Mouse (Mus musculus) spleen, adult 2 months (tissue): ENCODE results near the gene Sft2d1. TPM values are rescaled to one million over a fixed set of nuclear protein-coding genes. Genes with fewer than 3 reads are reported as not detected.

Experiments used
- DNase-seq, 2 experiments: peaks; one replicate each; pipeline versions ENCODE4 v3.0.0 to v3.0.0-alpha.2; 2012 to 2021; ENCODE audit warnings: low spot score in 2 of 2, low read depth in 1 of 2
- H3K27ac ChIP-seq: fragments of 200-500 bp; 2 replicates; pipeline ENCODE4 v1.5.1; 2012; ENCODE audit warnings: low read length, inconsistent platforms; ENCODE audit not compliant: insufficient read depth
- H3K27me3 ChIP-seq: fragments of 200-500 bp; 2 replicates; pipeline ENCODE4 v1.6.1; 2012; ENCODE audit warnings: mild to moderate bottlenecking, moderate library complexity, low read length, inconsistent platforms; ENCODE audit not compliant: control insufficient read depth, insufficient read depth
- H3K36me3 ChIP-seq: fragments of 200-500 bp; 2 replicates; pipeline ENCODE4 v1.6.1; 2012; ENCODE audit warnings: mild to moderate bottlenecking, low read length, inconsistent platforms; ENCODE audit not compliant: control insufficient read depth, insufficient read depth
- H3K4me1 ChIP-seq: fragments of 200-500 bp; 2 replicates; pipeline ENCODE4 v1.6.1; 2011; ENCODE audit warnings: inconsistent platforms; ENCODE audit not compliant: control insufficient read depth, insufficient read depth, insufficient read length
- H3K4me3 ChIP-seq: fragments of 200-500 bp; 2 replicates; pipeline ENCODE4 v1.5.1; 2011; ENCODE audit warnings: mild to moderate bottlenecking, inconsistent platforms; ENCODE audit not compliant: insufficient read depth, insufficient read length; ENCODE audit errors: extremely low read depth
- CTCF ChIP-seq: fragments of 200-500 bp; IDR thresholded peaks from 2 replicates; pipeline ENCODE4 v1.5.1; 2011; ENCODE audit warnings: mild to moderate bottlenecking, inconsistent platforms; ENCODE audit not compliant: insufficient read depth, insufficient read length, insufficient replicate concordance; ENCODE audit errors: extremely low read depth
- POLR2A ChIP-seq: fragments of 200-500 bp; IDR thresholded peaks from 2 replicates; pipeline ENCODE4 v1.6.1; 2011; ENCODE audit warnings: low read depth, low read length, inconsistent platforms
- WGBS: fragments of 180-500 bp; shearing (Covaris S2); methylation state at CpG from one replicate; pipeline ENCODE4 v1.1.7; 2018; 5-methylcytosine and 5-hydroxymethylcytosine counted together
- polyA plus RNA-seq: library from polyadenylated mRNA; depleted of rRNA; stranded (reverse); fragments of >200 nt; gene quantifications from 2 replicates; pipeline ENCODE4 v1.2.3, GENCODE M21; 2012

Sft2d1 gene
- polyA plus RNA-seq, 1 experiment: 61.4 TPM

- TF ChIP-seq CTCF (no peak), POLR2A (no peak)
- WGBS: 90% methylated on average over 3 of the region's 3 CpGs
- Histone ChIP-seq H3K36me3 (no peaks in the 10 kb centered on the region), H3K27ac (no peak overlapping the region), H3K4me3 (no peak overlapping the region), H3K27me3 (no peaks in the 10 kb centered on the region), H3K4me1 (peaks cover 2% of the 10 kb centered on the region; the same call in 1 of the 2 replicates)
- DNase-seq: no peak
These were observed 32.5 kb upstream of the Sft2d1 start for GRCm38 (mm10) chr17:8278356-8278755.

GRCm38 (mm10) chr17:8282821-8283525, 27.9 kb upstream of the Sft2d1 start, which contains the start of gene Mpc1:
Gene Mpc1, plus strand, starts transcription at chr17:8282904.
- no peaks in the 10 kb centered on the region for H3K27me3 ChIP-seq
- TF ChIP-seq POLR2A (peak; percentile 3; the same call in 1 of the 2 replicates), CTCF (no peak)
- DNase-seq: peak; percentile 38 to 40
- H3K4me1 ChIP-seq: peaks cover 5% of the 10 kb centered on the region
- peak within 1 kb of the TSS; percentile 88 for H3K27ac ChIP-seq
- peak within 1 kb of the TSS; percentile 91 for H3K4me3 ChIP-seq
- no peaks in the 10 kb centered on the region for H3K36me3 ChIP-seq
- under 1% methylated on average over 34 of the region's 35 CpGs for WGBS

DNA sequence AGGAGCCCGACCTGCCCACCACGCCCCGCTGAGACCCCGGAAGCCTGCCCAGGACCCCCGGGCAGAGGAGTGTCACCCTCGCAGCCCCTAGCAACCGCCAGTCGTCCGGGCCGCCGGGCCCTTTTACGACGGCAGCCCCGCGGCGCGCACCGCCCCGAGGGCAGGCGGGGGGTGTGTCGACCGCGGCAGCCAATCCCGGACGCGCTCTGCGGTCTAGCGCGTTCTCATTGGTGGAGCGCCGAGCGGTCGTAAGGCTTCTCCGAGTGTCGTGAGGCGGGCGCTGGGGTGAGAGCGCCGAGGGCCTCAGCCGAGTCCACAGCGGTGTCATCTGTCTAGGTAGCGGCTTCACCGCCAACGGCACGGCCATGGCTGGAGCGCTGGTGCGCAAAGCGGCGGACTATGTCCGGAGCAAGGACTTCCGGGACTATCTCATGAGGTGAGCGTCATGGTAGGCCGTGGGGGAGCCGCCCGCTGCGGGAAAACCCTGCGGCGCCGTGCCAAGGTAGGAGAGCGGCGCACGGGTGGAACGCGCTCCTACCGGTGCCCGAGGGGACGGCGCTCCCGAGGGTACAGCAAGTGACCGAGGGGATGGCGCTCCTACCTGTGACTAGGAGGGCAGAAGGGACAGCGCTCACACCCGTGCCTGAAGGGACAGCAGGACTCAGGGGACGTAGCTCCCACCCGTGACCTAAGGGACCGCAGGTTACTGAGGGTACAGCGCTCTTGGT, 27.2 kb upstream of the Sft2d1 start:
- Histone ChIP-seq H3K27me3 (no peaks in the 10 kb centered on the region), H3K4me3 (peak overlapping the region; percentile 91), H3K4me1 (peaks cover 5% of the 10 kb centered on the region), H3K27ac (peak overlapping the region; percentile 88), H3K36me3 (no peaks in the 10 kb centered on the region)
- WGBS: under 1% methylated on average over 77 of the region's 77 CpGs
- peak; percentile 90 to 95 for DNase-seq
- peak; percentile 12; the same call in 1 of the 2 replicates for TF ChIP-seq CTCF
- TF ChIP-seq POLR2A: peak; percentile 61

DNA sequence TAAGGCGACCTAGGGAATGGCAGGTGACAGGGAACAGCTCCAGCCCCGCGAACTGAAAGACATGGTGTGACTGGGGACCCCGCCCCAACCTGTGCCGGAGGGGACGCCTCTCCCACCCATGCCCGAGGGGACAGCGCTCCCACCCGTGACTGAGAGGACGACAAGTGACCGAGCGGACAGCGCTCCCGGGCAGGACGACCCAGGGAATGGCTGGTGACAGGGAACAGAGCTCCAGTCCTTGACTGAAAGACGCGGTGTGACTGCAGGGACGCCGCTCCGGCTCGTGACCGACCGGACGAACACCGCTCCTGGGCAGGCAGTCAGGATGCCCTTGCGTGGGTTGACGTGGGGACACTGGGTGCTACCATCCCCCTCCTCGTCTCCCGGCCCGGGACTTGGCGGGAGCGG, 26.6 kb upstream of the Sft2d1 start:
- Histone ChIP-seq H3K36me3 (peaks cover under 1% of the 10 kb centered on the region; the same call in 1 of the 2 replicates), H3K27ac (peak overlapping the region; percentile 86), H3K27me3 (no peaks in the 10 kb centered on the region), H3K4me1 (peaks cover 5% of the 10 kb centered on the region), H3K4me3 (peak overlapping the region; percentile 91)
- no peak for TF ChIP-seq CTCF
- under 1% methylated on average over 32 of the region's 32 CpGs for WGBS
- peak in 1 of 2 experiments; percentile 19 for DNase-seq

- Histone ChIP-seq H3K36me3 (peaks cover 1% of the 10 kb centered on the region; the same call in 1 of the 2 replicates), H3K27ac (no peak overlapping the region), H3K4me1 (peaks cover 5% of the 10 kb centered on the region), H3K4me3 (no peak overlapping the region), H3K27me3 (no peaks in the 10 kb centered on the region)
- WGBS: 66% methylated on average over 8 of the region's 8 CpGs
- TF ChIP-seq CTCF: no peak
- no peak for TF ChIP-seq POLR2A
- DNase-seq: no peak
These were observed 25.8 kb upstream of the Sft2d1 start for GRCm38 (mm10) chr17:8285056-8285455.

- Histone ChIP-seq H3K27me3 (no peaks in the 10 kb centered on the region), H3K27ac (no peak overlapping the region), H3K4me3 (no peak overlapping the region), H3K36me3 (peaks cover 1% of the 10 kb centered on the region; the same call in 1 of the 2 replicates), H3K4me1 (peaks cover 5% of the 10 kb centered on the region)
- DNase-seq: no peak
- WGBS: 95% methylated on average over 4 of the region's 4 CpGs
- TF ChIP-seq POLR2A: no peak
- TF ChIP-seq CTCF: no peak
These were observed 23.9 kb upstream of the Sft2d1 start for GRCm38 (mm10) chr17:8286987-8287386.
